In genomic region chr7:96915452-96916105, GRCm38 (mm10) we compare ENCODE assay signal across 10 mouse cellular contexts. TPM values are rescaled to one million over a fixed set of nuclear protein-coding genes. Genes with fewer than 3 reads are reported as not detected.
A peak's percentile ranks its signal among the peaks of the same experiment; 100 is the strongest.
DNase-seq lines count a peak whose midpoint lies in the region; ATAC-seq and TF ChIP-seq lines count a peak whose summit lies in the region.
"Had no signal": no experiment of that assay in that cellular context is flagged by ENCODE, and none has a peak within 500 bp of the region (broad histone marks: within the 10 kb centered on the region; RNA-seq: fewer than 3 reads in every experiment).

No protein-coding gene starts in this region.

- H3K4me3 ChIP-seq in testis, adult 2 months (ENCODE audit: control insufficient read depth, low read depth, low read length) = no peak overlapping the region
- H3K4me3 ChIP-seq in forebrain, embryonic 15.5 days = no peak overlapping the region
- H3K4me3 ChIP-seq in midbrain, embryonic 14.5 days (replicated peaks; ENCODE audit: low read depth, low read length) = no peak overlapping the region
- H3K4me3 ChIP-seq: embryonic facial prominence, embryonic 13.5 days had no signal

- H3K36me3 ChIP-seq in testis, adult 2 months (ENCODE audit: control insufficient read depth, insufficient read depth, low read length) = no peaks in the 10 kb centered on the region
- no peaks in the 10 kb centered on the region for H3K36me3 ChIP-seq in forebrain, embryonic 15.5 days
- H3K36me3 ChIP-seq in midbrain, embryonic 14.5 days (ENCODE audit: control insufficient read depth, insufficient read depth, low read length) = no peaks in the 10 kb centered on the region
- H3K36me3 ChIP-seq in splenic B cell, adult 2 months (ENCODE audit: control insufficient read depth, insufficient read depth, low read length, poor library complexity, severe bottlenecking) = no peaks in the 10 kb centered on the region
- H3K36me3 ChIP-seq: embryonic facial prominence, embryonic 13.5 days had no signal

- no peak overlapping the region for H3K27ac ChIP-seq in testis, adult 2 months (ENCODE audit: control insufficient read depth, insufficient read depth, low read depth, low read length)
- no peak overlapping the region for H3K27ac ChIP-seq in forebrain, embryonic 15.5 days (replicated peaks)
- no peak overlapping the region for H3K27ac ChIP-seq in midbrain, embryonic 14.5 days (replicated peaks; ENCODE audit: low read depth, low read length)
- H3K27ac ChIP-seq: embryonic facial prominence, embryonic 13.5 days; macrophage had no signal

- DNase-seq in testis, postnatal 14 days (ENCODE audit: low spot score) = no peak
- DNase-seq in cerebellum, adult 11-12 months = peak; percentile 34
- DNase-seq in induced T-regulatory cell, adult 2 months (ENCODE audit: low read depth) = peak; percentile 77
- peak; percentile 67 to 81 for DNase-seq in left cerebral cortex, postnatal 25 days (ENCODE audit: low spot score in 2 of 2)
- DNase-seq in midbrain, embryonic 14.5 days = peak; percentile 92
- DNase-seq in splenic B cell, adult 2 months (ENCODE audit: low read depth, low spot score) = peak; percentile 81

- no peak overlapping the region for H3K4me2 ChIP-seq in forebrain, embryonic 15.5 days (replicated peaks)
- H3K4me2 ChIP-seq in midbrain, embryonic 14.5 days (ENCODE audit: low read length) = no peak overlapping the region
- H3K4me2 ChIP-seq: embryonic facial prominence, embryonic 13.5 days had no signal

- ATAC-seq in forebrain, embryonic 15.5 days (replicated peaks) = peak; percentile 67
- peak; percentile 66; the same call in 1 of the 2 replicates for ATAC-seq in midbrain, embryonic 14.5 days (ENCODE audit: low FRiP score, low TSS enrichment)

- no peaks in the 10 kb centered on the region for H3K9me3 ChIP-seq in forebrain, embryonic 15.5 days
- H3K9me3 ChIP-seq in midbrain, embryonic 14.5 days (ENCODE audit: control insufficient read depth, low read length) = no peaks in the 10 kb centered on the region
- H3K9me3 ChIP-seq: embryonic facial prominence, embryonic 13.5 days had no signal

- peak; percentile 65; the same call in 1 of the 2 replicates for TF ChIP-seq CTCF in testis, adult 2 months (IDR thresholded peaks at IDR 0.05; ENCODE audit: control insufficient read depth, insufficient read depth, insufficient replicate concordance, low read depth, low read length)

- no peaks in the 10 kb centered on the region for H3K4me1 ChIP-seq in testis, adult 2 months (ENCODE audit: control insufficient read depth, insufficient read depth, low read length)
- H3K4me1 ChIP-seq in forebrain, embryonic 15.5 days = 0 out of 2 replicates have a peak, but pooled peaks cover 5% of the 10 kb centered on the region
- no peaks in the 10 kb centered on the region for H3K4me1 ChIP-seq in midbrain, embryonic 14.5 days (ENCODE audit: control insufficient read depth, insufficient read depth, low read length)

- intact Hi-C loops in left cerebral cortex, postnatal 25 days (cut with DNase I) = loop anchor here (2.0 to 10.0 kb wide), 5 partner anchors 137 to 1428 kb away; no protein-coding TSS in a partner anchor

- no peak for TF ChIP-seq POLR2A in testis, adult 2 months (IDR thresholded peaks at IDR 0.05; ENCODE audit: control insufficient read depth, low read depth, low read length)

- 0% methylated on average over 2 of the region's 2 CpGs for WGBS in forebrain, embryonic 15.5 days
- WGBS in midbrain, embryonic 14.5 days = under 1% methylated on average over 2 of the region's 2 CpGs

- H3K27me3 ChIP-seq in testis, adult 2 months (ENCODE audit: control insufficient read depth, insufficient read depth, low read length) = no peaks in the 10 kb centered on the region
- H3K27me3 ChIP-seq in forebrain, embryonic 15.5 days = no peaks in the 10 kb centered on the region
- no peaks in the 10 kb centered on the region for H3K27me3 ChIP-seq in midbrain, embryonic 14.5 days (ENCODE audit: control insufficient read depth, insufficient read depth, low read length)
- H3K27me3 ChIP-seq in splenic B cell, adult 2 months (ENCODE audit: control insufficient read depth, insufficient read depth, low read length, poor library complexity, severe bottlenecking) = no peaks in the 10 kb centered on the region
- H3K27me3 ChIP-seq: embryonic facial prominence, embryonic 13.5 days had no signal

- no peak overlapping the region for H3K9ac ChIP-seq in forebrain, embryonic 15.5 days (replicated peaks)
- no peak overlapping the region for H3K9ac ChIP-seq in midbrain, embryonic 14.5 days (replicated peaks; ENCODE audit: low read length)
- H3K9ac ChIP-seq: embryonic facial prominence, embryonic 13.5 days had no signal

RNA-seq across cellular contexts. Expression of gene Nars2, which starts 35.7 kb away (rescaled TPM):
- 3.9 and 4.5 TPM in 2 replicates for polyA plus RNA-seq in testis, adult 2 months (2012; rRNA removed)
- 23.5 and 24.1 TPM in 2 replicates for polyA plus RNA-seq in forebrain, embryonic 15.5 days (2015; fragmentation: Nextera tagmentation; extraction: Ambion mirVana)
- total RNA-seq in left cerebral cortex, postnatal 25 days (2021) = 10 to 100 TPM; 17.4 to 18.3 TPM
- 16.5 and 18.6 TPM in 2 replicates for polyA plus RNA-seq in midbrain, embryonic 14.5 days (2014; fragmentation: Nextera tagmentation; extraction: Ambion mirVana)
